Mouse (Mus musculus) lung, postnatal 0 days (tissue): ENCODE results near the gene Tmem60.

ENCODE experiments used
- CTCF ChIP-seq: IDR thresholded peaks from 2 replicates; pipeline ENCODE4 v1.5.1; 2016; ENCODE audit warnings: antibody characterized with exemption, mild to moderate bottlenecking
- EP300 ChIP-seq: IDR thresholded peaks from 2 replicates; pipeline ENCODE4 v1.6.1; 2016; ENCODE audit warnings: antibody characterized with exemption, mild to moderate bottlenecking, control low read depth

GRCm38 (mm10) chr5:20843816-20844215 is 38.2 kb upstream of the Tmem60 start:
- no peak for TF ChIP-seq CTCF
- TF ChIP-seq EP300, result no peak
